Mouse (Mus musculus) heart, postnatal 25 days (tissue): ENCODE results near the gene Rhbdf1. TPM values are rescaled to one million over a fixed set of nuclear protein-coding genes. Genes with fewer than 3 reads are reported as not detected.
A peak's percentile ranks its signal among the peaks of the same experiment; 100 is the strongest.
"Not testable (repeated sequence)": the region's sequence is repeated elsewhere in the genome, so short reads cannot be mapped to it uniquely, and the experiment has no call there.

Experiments used
- DNase-seq: peaks from one replicate; pipeline ENCODE4 v3.0.0; 2022; ENCODE audit warnings: low spot score
- intact Hi-C: fragments of 180-260 bp; cut with DNase I; formaldehyde crosslinking; loops from one replicate; pipeline ENCODE4 v1.15.1; 2025
- total RNA-seq, 2 experiments: library from RNA; stranded (reverse); gene quantifications; 2 replicates each; pipeline ENCODE4 v1.2.3; 2021

The Rhbdf1 gene
- total RNA-seq, 2 experiments from 2014 or later, result 21.9 to 25.0 TPM

GRCm38 (mm10) chr11:32223297-32223967 lies 1.3 kb upstream of the Rhbdf1 start:
- intact Hi-C loops, result no loop called here
- DNase-seq, result no peak

GRCm38 (mm10) chr11:32222570-32223194 lies 582 bp upstream of the Rhbdf1 start:
- intact Hi-C loops, result no loop called here
- no peak for DNase-seq

- peak; percentile 66 for DNase-seq
Measured at GRCm38 (mm10) chr11:32221225-32221950, 712 bp downstream of the Rhbdf1 start.

GRCm38 (mm10) chr11:32220607-32221224 lies 1.4 kb downstream of the Rhbdf1 start:
- intact Hi-C loops, result no loop called here
- no peak for DNase-seq

More at GRCm38 (mm10) chr11:32221225-32221950, 712 bp downstream of the Rhbdf1 start:
- intact Hi-C loops, result no loop called here

GRCm38 (mm10) chr11:32219287-32219686 lies 2.8 kb downstream of the Rhbdf1 start:
- intact Hi-C loops, result no loop called here
- DNase-seq, result no peak

GRCm38 (mm10) chr11:32218501-32219050 lies 3.5 kb downstream of the Rhbdf1 start:
- DNase-seq, result no peak
- intact Hi-C loops, result no loop called here

GRCm38 (mm10) chr11:32216851-32217250 lies 5.2 kb downstream of the Rhbdf1 start:
- intact Hi-C loops, result loop anchor here (1.0 kb wide), 1 partner anchor 21 kb away; no protein-coding TSS in a partner anchor
- no peak for DNase-seq

- intact Hi-C loops, result no loop called here
- DNase-seq, result no peak
Measured at GRCm38 (mm10) chr11:32215372-32216162, 6.5 kb downstream of the Rhbdf1 start.

GRCm38 (mm10) chr11:32210623-32211022 lies 11.5 kb downstream of the Rhbdf1 start:
- no peak for DNase-seq
- intact Hi-C loops, result no loop called here

GRCm38 (mm10) chr11:32205058-32205873 lies 16.8 kb downstream of the Rhbdf1 start, which contains the start of gene Snrnp25:
Gene Snrnp25 (plus strand): TSS chr11:32205415.
- peak; percentile 95 for DNase-seq
- intact Hi-C loops, result loop anchor here (5.0 kb wide), 1 partner anchor 37 kb away; no protein-coding TSS in a partner anchor

- DNase-seq, result no peak
- intact Hi-C loops, result no loop called here
Measured at GRCm38 (mm10) chr11:32201922-32202685, 20.0 kb downstream of the Rhbdf1 start.

GRCm38 (mm10) chr11:32200992-32201391 lies 21.1 kb downstream of the Rhbdf1 start:
- intact Hi-C loops, DNase-seq: not testable (repeated sequence)

- no peak for DNase-seq
- intact Hi-C loops, result no loop called here
Measured at GRCm38 (mm10) chr11:32200075-32200601, 22.0 kb downstream of the Rhbdf1 start, which contains the start of gene Il9r. Gene Il9r (minus strand): TSS chr11:32200279.

GRCm38 (mm10) chr11:32199230-32199629 lies 22.9 kb downstream of the Rhbdf1 start:
- intact Hi-C loops, result no loop called here

GRCm38 (mm10) chr11:32198256-32198955 lies 23.7 kb downstream of the Rhbdf1 start:
- intact Hi-C loops, result no loop called here
- DNase-seq, result no peak

More at GRCm38 (mm10) chr11:32199230-32199629, 22.9 kb downstream of the Rhbdf1 start:
- DNase-seq, result no peak

- DNase-seq, result no peak
- intact Hi-C loops, result no loop called here
Measured at GRCm38 (mm10) chr11:32197766-32198165, 24.3 kb downstream of the Rhbdf1 start.

- DNase-seq, result no peak
- intact Hi-C loops, result no loop called here
Measured at GRCm38 (mm10) chr11:32196727-32197126, 25.4 kb downstream of the Rhbdf1 start.
